Mouse (Mus musculus) kidney, postnatal 14 days (tissue): ENCODE data around the gene Mstn.
A peak's percentile ranks its signal among the peaks of the same experiment; 100 is the strongest.

Source experiments
- DNase-seq: peaks from one replicate; pipeline ENCODE4 v3.0.0; 2022; ENCODE audit warnings: mixed read lengths

The Mstn gene

DNA sequence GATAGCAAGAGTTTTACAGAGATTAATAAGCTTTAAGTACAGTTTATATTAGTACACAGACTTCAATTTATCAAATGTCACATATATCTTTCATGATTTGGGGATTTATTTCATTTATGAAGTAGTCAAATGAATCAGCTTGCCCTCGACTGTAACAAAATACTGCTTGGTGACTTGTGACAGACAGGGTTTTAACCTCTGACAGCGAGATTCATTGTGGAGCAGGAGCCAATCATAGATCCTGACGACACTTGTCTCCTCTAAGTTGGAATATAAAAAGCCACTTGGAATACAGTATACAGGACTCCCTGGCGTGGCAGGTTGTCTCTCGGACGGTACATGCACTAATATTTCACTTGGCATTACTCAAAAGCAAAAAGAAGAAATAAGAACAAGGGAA lies at the start of gene Mstn:
Mstn (plus strand) TSS at position 301 of the 400 bp plus-strand sequence.
- no peak for DNase-seq

GRCm38 (mm10) chr1:53014716-53015115 lies 46.7 kb upstream of the Mstn start:
- DNase-seq = no peak

DNA sequence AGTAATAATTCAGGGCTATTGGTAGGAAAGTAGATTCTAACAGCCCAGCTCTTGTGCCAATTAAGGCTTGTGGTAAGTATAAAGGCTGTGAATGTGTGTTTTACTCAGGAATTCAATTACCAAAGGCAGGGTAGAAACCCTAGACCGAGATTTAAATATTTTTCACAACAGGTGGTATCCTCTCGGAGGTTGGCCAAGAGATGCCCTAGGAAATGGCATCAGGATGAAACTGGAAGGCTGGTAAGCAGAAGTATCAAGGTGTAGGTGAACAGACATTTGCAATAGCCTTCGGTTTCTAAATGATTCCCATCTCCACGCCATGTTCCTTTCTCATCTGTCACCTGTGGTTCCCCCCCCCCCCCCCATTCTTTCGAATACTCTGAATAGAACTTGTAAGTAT lies 45.8 kb upstream of the Mstn start:
- DNase-seq = no peak

GRCm38 (mm10) chr1:53018746-53019505 lies 42.5 kb upstream of the Mstn start:
- no peak for DNase-seq

GRCm38 (mm10) chr1:53020079-53020478 lies 41.4 kb upstream of the Mstn start, which contains the start of gene 1700019D03Rik:
Gene 1700019D03Rik (minus strand): TSS chr1:53020179.
- no peak for DNase-seq

GRCm38 (mm10) chr1:53032550-53032949 lies 28.9 kb upstream of the Mstn start:
- DNase-seq = peak; percentile 4

DNA sequence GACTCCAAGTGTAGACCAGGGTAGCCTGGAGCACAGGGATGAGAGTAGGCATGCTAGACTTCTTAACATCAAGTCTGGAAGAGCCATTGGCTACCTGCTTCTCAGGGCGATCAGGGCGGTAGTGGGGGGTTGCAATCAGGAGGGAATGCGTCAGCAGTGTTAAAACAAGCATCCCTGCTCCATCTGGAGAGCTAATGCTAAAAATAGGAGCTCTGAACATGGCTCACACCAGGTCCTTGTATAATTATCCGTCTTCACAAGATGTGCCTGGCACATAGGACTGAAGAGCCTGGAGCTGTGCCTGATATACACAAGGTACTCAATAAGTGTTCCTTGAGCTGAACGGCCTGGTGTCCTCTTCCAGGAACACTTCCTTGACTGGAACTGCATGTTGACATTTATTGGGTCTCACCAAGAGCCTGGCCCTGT lies 24.0 kb upstream of the Mstn start:
- no peak for DNase-seq

- no peak for DNase-seq
Measured at GRCm38 (mm10) chr1:53049763-53050427, 11.5 kb upstream of the Mstn start.

GRCm38 (mm10) chr1:53053087-53054022 lies 8.1 kb upstream of the Mstn start:
- peak; percentile 61 for DNase-seq

DNA sequence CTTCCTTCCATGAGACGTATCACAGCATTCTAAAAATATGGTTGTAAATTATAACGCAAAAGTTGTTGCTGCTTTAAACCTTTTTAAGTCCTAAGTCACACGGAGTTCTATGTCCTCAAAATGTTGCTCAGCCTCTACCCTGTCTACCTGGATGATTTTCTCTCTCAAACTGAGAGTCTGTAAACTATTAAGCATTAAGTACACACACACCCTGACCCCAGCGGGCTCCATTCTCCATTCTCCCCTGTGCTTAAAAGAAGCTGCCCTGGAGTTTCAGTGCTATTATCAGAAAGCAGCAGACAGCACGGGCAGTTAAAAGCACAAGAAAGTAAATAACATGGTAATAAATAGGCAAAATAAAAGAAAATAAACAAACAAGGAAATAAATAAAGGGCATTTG lies 2.3 kb upstream of the Mstn start:
- no peak for DNase-seq

DNA sequence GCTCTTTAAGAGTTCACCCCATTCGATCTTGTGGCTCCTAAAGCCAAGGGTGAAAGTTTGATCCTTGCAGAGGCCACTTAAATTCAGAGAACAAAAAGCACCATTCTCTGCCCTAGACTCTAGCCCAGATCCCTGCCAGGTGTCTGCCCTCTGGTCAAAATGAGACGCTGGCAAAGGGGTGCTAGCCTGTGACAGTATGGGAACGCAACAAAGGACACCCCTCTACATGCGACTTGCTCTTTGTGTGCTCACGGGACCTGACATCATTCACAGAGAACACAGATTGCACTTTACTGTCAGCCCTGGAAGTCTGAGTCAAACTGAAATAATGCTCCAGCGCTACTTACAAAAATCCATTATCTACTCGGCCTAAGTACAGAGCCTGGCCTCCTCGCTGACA lies 941 bp upstream of the Mstn start:
- no peak for DNase-seq

DNA sequence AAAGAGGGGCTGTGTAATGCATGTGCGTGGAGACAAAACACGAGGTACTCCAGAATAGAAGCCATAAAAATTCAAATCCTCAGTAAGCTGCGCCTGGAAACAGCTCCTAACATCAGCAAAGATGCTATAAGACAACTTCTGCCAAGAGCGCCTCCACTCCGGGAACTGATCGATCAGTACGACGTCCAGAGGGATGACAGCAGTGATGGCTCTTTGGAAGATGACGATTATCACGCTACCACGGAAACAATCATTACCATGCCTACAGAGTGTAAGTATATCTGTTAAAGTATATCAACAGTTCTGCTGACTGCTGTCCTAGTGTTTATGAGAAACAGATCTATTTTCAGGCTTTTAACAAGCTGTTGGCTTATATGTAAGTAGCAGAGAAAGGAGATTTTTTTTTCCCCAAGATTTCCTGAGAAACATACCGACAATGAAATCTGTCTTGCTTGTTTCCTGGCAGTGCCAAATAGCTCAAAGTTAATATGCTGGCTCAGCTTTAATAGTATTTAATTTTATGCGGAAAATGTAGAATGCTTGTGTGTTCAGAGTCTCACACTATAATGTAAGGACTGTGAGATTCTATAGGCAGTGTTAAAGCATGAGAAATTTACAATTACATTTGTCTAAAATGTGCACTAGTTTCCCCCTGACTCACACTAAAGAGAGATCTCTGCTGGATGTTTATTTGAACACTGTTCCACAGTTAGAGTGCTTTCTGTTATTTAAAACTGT lies 600 bp downstream of the Mstn start:
- DNase-seq = no peak

GRCm38 (mm10) chr1:53063921-53064320 lies 2.5 kb downstream of the Mstn start:
- DNase-seq = no peak

- DNase-seq = no peak
Measured at GRCm38 (mm10) chr1:53069726-53070514, 8.5 kb downstream of the Mstn start.

DNA sequence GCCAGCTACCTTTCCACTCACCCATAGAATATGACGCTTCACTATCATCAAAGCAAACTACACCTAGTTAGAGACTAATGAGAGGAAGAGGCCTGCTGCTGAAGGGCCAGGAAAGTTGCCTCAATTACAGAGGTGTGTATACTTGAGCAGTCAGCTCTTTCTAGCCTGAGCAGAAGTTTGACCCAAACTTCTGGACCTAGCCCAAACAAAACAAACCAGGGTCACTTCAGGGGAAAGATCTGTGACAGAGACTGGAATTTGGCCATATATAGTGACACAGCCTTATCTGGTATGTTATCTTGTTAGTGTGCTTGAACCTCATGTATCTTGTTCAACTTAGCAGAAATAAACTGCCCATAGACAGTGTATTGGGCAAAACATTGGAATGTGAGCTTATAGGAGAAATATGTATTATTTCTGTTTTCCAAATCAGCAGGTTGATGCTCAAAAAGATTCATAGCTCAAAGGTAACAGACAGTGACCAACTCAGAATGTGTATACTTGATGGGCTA lies 9.3 kb downstream of the Mstn start:
- no peak for DNase-seq

DNA sequence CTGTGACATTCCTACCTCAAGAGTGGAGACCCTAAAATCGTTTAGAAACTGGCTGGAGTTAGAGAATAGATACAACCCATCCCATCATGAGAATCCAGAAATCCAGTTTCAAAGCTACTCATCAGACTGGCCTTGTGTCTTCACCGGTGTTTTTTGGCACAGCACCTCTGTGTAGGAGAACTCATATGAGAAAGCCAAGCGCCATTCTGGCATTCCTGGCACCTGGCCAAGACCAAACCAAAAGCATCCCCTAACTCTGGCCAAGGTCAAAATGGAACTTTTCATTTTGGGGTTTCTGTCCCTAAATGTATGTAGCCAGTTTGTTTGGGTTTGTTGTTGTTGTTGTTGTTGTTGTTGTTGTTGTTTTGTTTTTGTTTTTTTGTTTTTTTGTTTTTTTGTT lies 15.2 kb downstream of the Mstn start:
- no peak for DNase-seq

- no peak for DNase-seq
Measured at GRCm38 (mm10) chr1:53079876-53080275, 18.4 kb downstream of the Mstn start.

- DNase-seq = no peak
Measured at GRCm38 (mm10) chr1:53080603-53081002, 19.2 kb downstream of the Mstn start.

- DNase-seq = no peak
Measured at GRCm38 (mm10) chr1:53085256-53085655, 23.8 kb downstream of the Mstn start.

- no peak for DNase-seq
Measured at GRCm38 (mm10) chr1:53085991-53086390, 24.6 kb downstream of the Mstn start.

GRCm38 (mm10) chr1:53093180-53093579 lies 31.7 kb downstream of the Mstn start:
- peak; percentile 12 for DNase-seq
